Mouse (Mus musculus) forebrain, embryonic 12.5 days (tissue): Measurements from ENCODE around the gene Ankmy1. TPM values are rescaled to one million over a fixed set of nuclear protein-coding genes. Genes with fewer than 3 reads are reported as not detected.

Experiments
- ATAC-seq: fragments of 200-750 bp; cut with Nextera tagmentation; 2 replicates; pipeline ENCODE4 v1.8.0; 2017; ENCODE audit warnings: moderate TSS enrichment; ENCODE audit not compliant: low FRiP score
- H3K27ac ChIP-seq: fragments of 300-500 bp; sonication (generic); 2 replicates; pipeline ENCODE4 v1.5.1; 2016; ENCODE audit warnings: mild to moderate bottlenecking
- H3K27me3 ChIP-seq: fragments of 300-500 bp; sonication (generic); 2 replicates; pipeline ENCODE4 v1.6.1; 2016; ENCODE audit warnings: mild to moderate bottlenecking
- H3K36me3 ChIP-seq: fragments of 300-500 bp; sonication (generic); replicated peaks from 2 replicates; pipeline ENCODE4 v1.6.1; 2016; ENCODE audit warnings: mild to moderate bottlenecking
- H3K4me1 ChIP-seq: fragments of 300-500 bp; sonication (generic); 2 replicates; pipeline ENCODE4 v1.6.1; 2016
- H3K4me2 ChIP-seq: fragments of 300-500 bp; sonication (generic); 2 replicates; pipeline ENCODE4 v1.6.1; 2016; ENCODE audit warnings: mild to moderate bottlenecking, moderate library complexity
- H3K4me3 ChIP-seq: fragments of 300-500 bp; sonication (generic); replicated peaks from 2 replicates; pipeline ENCODE4 v1.5.1; 2016; ENCODE audit warnings: mild to moderate bottlenecking
- H3K9ac ChIP-seq: fragments of 300-500 bp; sonication (generic); 2 replicates; pipeline ENCODE4 v1.6.1; 2016; ENCODE audit warnings: mild to moderate bottlenecking
- H3K9me3 ChIP-seq: fragments of 300-500 bp; sonication (generic); 2 replicates; pipeline ENCODE4 v1.6.1; 2016
- WGBS: fragments of 180-500 bp; shearing (Covaris S2); methylation state at CpG from one replicate; pipeline ENCODE4 v1.1.7; 2016; 5-methylcytosine and 5-hydroxymethylcytosine counted together
- microRNA counts: library from miRNA; unstranded; fragments of <30 nt; microRNA quantifications from one replicate; lab custom pipeline; 2017
- microRNA-seq: library from miRNA; unstranded; fragments of <30 nt; microRNA quantifications from one replicate; pipeline ENCODE4, GENCODE M21; 2017
- polyA plus RNA-seq: library from polyadenylated mRNA; unstranded; fragments of >200 nt; fragmentation: Nextera tagmentation; extraction: Ambion mirVana; gene quantifications from 2 replicates; pipeline ENCODE4 v1.2.1, GENCODE M21; 2016

Gene Ankmy1
- polyA plus RNA-seq, 1 experiment from 2014 or later = 1.1 TPM

DNA sequence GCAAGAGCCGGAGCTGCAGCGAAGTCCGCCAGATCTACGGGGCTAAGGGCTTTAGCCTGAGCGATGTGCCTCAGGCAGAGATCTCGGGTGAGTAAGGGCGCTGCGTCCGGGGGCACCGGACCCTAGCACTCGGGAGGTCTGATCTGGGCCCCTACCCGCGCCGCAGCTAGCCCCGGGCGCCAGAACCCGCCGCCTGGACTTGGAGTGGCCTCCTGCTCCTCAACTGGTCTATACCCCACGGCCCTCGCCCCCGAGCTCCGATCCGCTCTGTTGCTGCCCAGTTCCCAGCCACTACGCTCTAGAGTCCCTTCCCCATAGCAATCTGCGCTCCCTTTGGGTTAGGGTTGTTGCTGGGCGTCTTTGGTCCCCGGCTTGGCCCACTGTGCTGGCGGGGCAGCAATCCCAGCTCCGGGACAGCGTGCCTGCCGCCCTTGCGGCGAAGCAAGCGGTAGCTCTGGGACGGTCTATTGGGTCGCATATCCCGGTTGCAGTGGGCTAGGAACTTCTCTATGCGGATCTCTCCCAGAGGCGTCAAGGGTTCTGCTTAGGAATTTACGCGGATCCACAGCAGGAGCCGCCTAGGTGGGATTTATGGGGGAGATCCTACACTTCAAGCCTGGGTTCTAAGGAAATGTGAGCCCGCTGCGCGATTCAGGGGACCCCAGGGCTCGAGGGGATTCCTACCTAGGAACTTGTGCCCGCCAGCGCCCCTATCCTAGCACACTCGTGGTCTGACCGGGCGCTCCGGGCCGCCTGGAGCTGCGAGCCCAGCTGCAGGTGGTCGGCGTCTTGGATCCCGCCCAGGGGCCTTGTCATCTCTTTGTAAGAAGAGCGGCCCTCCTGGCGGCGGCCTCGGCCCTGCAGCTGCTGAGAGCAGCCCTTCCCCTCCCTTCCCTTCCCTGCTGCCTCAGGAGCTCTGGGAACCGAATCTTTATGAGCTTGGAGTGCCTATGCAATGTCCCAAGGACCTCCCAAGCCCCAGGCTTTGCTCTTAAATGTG, 70.4 kb downstream of the Ankmy1 start:
- H3K4me1 ChIP-seq = peaks cover 45% of the 10 kb centered on the region
- ATAC-seq = peak; percentile 41
- under 1% methylated on average over 52 of the region's 62 CpGs for WGBS
- peak overlapping the region; percentile 99 for H3K9ac ChIP-seq
- peaks cover 26% of the 10 kb centered on the region for H3K36me3 ChIP-seq
- H3K27me3 ChIP-seq = peaks cover 8% of the 10 kb centered on the region
- peak overlapping the region; percentile 97 for H3K27ac ChIP-seq
- peak overlapping the region; percentile 84 for H3K4me3 ChIP-seq
- no peaks in the 10 kb centered on the region for H3K9me3 ChIP-seq
- H3K4me2 ChIP-seq = peak overlapping the region; percentile 79

GRCm38 (mm10) chr1:92831188-92832001, 71.3 kb downstream of the Ankmy1 start, which contains the start of gene Gpc1:
Gpc1 (plus strand) TSS chr1:92831645.
- peak; percentile 80 for ATAC-seq
- no peaks in the 10 kb centered on the region for H3K9me3 ChIP-seq
- H3K4me1 ChIP-seq = peaks cover 43% of the 10 kb centered on the region
- WGBS = under 1% methylated on average over 55 of the region's 99 CpGs
- H3K36me3 ChIP-seq = peaks cover 18% of the 10 kb centered on the region
- H3K4me2 ChIP-seq = peak within 1 kb of the TSS; percentile 79
- H3K27me3 ChIP-seq = peaks cover 8% of the 10 kb centered on the region
- H3K4me3 ChIP-seq = peak within 1 kb of the TSS; percentile 84
- H3K27ac ChIP-seq = peak within 1 kb of the TSS; percentile 97
- H3K9ac ChIP-seq = peak within 1 kb of the TSS; percentile 99

GRCm38 (mm10) chr1:92830626-92831187, 72.0 kb downstream of the Ankmy1 start:
- H3K36me3 ChIP-seq = peaks cover 11% of the 10 kb centered on the region
- WGBS = 8% methylated on average over 13 of the region's 13 CpGs
- H3K9me3 ChIP-seq = no peaks in the 10 kb centered on the region
- no peak for ATAC-seq
- peak overlapping the region; percentile 84 for H3K4me3 ChIP-seq
- peaks cover 8% of the 10 kb centered on the region for H3K27me3 ChIP-seq
- H3K9ac ChIP-seq = peak overlapping the region; percentile 99; the same call in 1 of the 2 replicates
- H3K4me1 ChIP-seq = peaks cover 37% of the 10 kb centered on the region
- H3K27ac ChIP-seq = peak overlapping the region; percentile 97
- H3K4me2 ChIP-seq = peak overlapping the region; percentile 79

DNA sequence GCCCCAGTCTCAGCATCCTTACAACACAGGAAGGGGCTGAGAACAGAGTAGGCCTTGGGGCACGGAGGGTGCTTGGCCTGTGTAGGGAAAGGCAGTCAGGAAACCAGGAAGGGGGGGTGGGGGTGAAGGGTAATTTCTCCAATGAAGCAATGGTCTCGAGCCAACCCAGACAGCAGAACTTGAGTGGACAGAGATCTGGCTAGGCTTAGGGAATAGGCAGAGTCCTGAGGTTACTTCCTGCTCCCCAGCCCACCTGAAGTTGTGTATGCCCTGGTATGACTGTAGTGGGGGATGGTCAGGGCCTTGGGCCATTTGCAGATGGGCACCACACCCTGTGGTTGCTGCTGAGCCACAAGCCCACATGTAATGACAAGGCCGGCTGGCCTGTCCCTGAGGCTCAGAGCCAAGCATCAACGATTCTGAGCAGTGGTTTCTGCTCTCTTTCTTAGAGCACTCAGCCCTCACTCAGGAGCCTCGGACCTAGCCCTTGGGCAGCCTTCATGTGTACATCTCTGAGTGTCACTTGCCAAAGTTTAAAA, 86.9 kb downstream of the Ankmy1 start:
- no peak for ATAC-seq
- no peaks in the 10 kb centered on the region for H3K27me3 ChIP-seq
- no peaks in the 10 kb centered on the region for H3K36me3 ChIP-seq
- H3K9ac ChIP-seq = no peak overlapping the region
- no peak overlapping the region for H3K4me3 ChIP-seq
- 81% methylated on average over 5 of the region's 5 CpGs for WGBS
- H3K27ac ChIP-seq = no peak overlapping the region
- no peaks in the 10 kb centered on the region for H3K4me1 ChIP-seq
- 0 out of 2 replicates have a peak, but pooled peaks cover 3% of the 10 kb centered on the region for H3K9me3 ChIP-seq
- H3K4me2 ChIP-seq = no peak overlapping the region

GRCm38 (mm10) chr1:92815100-92815499, 87.6 kb downstream of the Ankmy1 start:
- Histone ChIP-seq H3K4me3 (no peak overlapping the region), H3K27ac (no peak overlapping the region), H3K9ac (no peak overlapping the region), H3K4me2 (no peak overlapping the region), H3K4me1 (no peaks in the 10 kb centered on the region), H3K27me3 (no peaks in the 10 kb centered on the region), H3K36me3 (no peaks in the 10 kb centered on the region), H3K9me3 (0 out of 2 replicates have a peak, but pooled peaks cover 3% of the 10 kb centered on the region)
- 71% methylated on average over 9 of the region's 9 CpGs for WGBS
- ATAC-seq = no peak

- no peak overlapping the region for H3K9ac ChIP-seq
- H3K4me2 ChIP-seq = no peak overlapping the region
- H3K27ac ChIP-seq = no peak overlapping the region
- H3K4me3 ChIP-seq = no peak overlapping the region
- no peaks in the 10 kb centered on the region for H3K4me1 ChIP-seq
- H3K9me3 ChIP-seq = 0 out of 2 replicates have a peak, but pooled peaks cover 6% of the 10 kb centered on the region
- H3K36me3 ChIP-seq = no peaks in the 10 kb centered on the region
- ATAC-seq = no peak
- WGBS = 79% methylated on average over 5 of the region's 5 CpGs
- H3K27me3 ChIP-seq = no peaks in the 10 kb centered on the region
Measured at GRCm38 (mm10) chr1:92814319-92814718, 88.4 kb downstream of the Ankmy1 start.

MicroRNAs encoded within 50 kb of the gene (microRNA counts, 519-probe panel; counts per million panel counts)
- microRNA mmu-miR-149 (lab: Ali Mortazavi, UCI) = 6,200 counts per million, percentile 84 among the panel's probes with 10 or more counts

Small RNAs within 50 kb of the gene (microRNA-seq; reads per million reads assigned to microRNA genes)
- gene Mir149 = 21,241 reads per million, percentile 98 among the genes with 10 or more reads in this experiment

Other genes starting within 250 kb of the Ankmy1 start
- 124 and 160 TPM in 2 replicates for gene Gpc1, start 71.3 kb downstream of the Ankmy1 start, polyA plus RNA-seq
- 14.1 and 15.1 TPM in 2 replicates for gene Dusp28, start 4.1 kb upstream of the Ankmy1 start, polyA plus RNA-seq
- gene Rnpepl1, start 7.9 kb upstream of the Ankmy1 start, polyA plus RNA-seq = 26.2 and 34.6 TPM in 2 replicates
- gene Capn10, start 31.5 kb upstream of the Ankmy1 start, polyA plus RNA-seq = 52.0 and 52.9 TPM in 2 replicates
- 0.51 and 0.63 TPM in 2 replicates for gene Gpr35, start 48.0 kb upstream of the Ankmy1 start, polyA plus RNA-seq
- gene Aqp12, start 103.4 kb upstream of the Ankmy1 start, polyA plus RNA-seq = not detected in 2 replicates
- 129 and 140 TPM in 2 replicates for gene Kif1a, start 199.0 kb upstream of the Ankmy1 start, polyA plus RNA-seq
- gene Agxt, start 232.3 kb upstream of the Ankmy1 start, polyA plus RNA-seq = not detected in 2 replicates